ENCODE assay signal across 25 mouse cellular contexts in genomic region chr13:19367536-19367935, GRCm38 (mm10). TPM values are rescaled to one million over a fixed set of nuclear protein-coding genes. Genes with fewer than 3 reads are reported as not detected.
A peak's percentile ranks its signal among the peaks of the same experiment; 100 is the strongest.
DNase-seq lines count a peak whose midpoint lies in the region; ATAC-seq lines count a peak whose summit lies in the region.
"Had no signal": no experiment of that assay in that cellular context is flagged by ENCODE, and none has a peak within 500 bp of the region (broad histone marks: within the 10 kb centered on the region; RNA-seq: fewer than 3 reads in every experiment).

No protein-coding gene starts in this region.

- H3K4me1 ChIP-seq in hindbrain, embryonic 16.5 days (ENCODE audit: control insufficient read depth, insufficient read depth, low read depth, low read length), result no peaks in the 10 kb centered on the region
- no peaks in the 10 kb centered on the region for H3K4me1 ChIP-seq in hindbrain, embryonic 14.5 days (replicated peaks; ENCODE audit: control insufficient read depth, insufficient read depth, low read length)
- H3K4me1 ChIP-seq: forebrain, embryonic 13.5 days; hindbrain, embryonic 13.5 days; liver, embryonic 15.5 days; neural tube, embryonic 13.5 days had no signal

- H3K36me3 ChIP-seq in hindbrain, embryonic 16.5 days (ENCODE audit: control insufficient read depth, insufficient read depth, low read length), result peaks cover 17% of the 10 kb centered on the region
- peaks cover 88% of the 10 kb centered on the region for H3K36me3 ChIP-seq in hindbrain, embryonic 14.5 days (replicated peaks; ENCODE audit: control insufficient read depth, insufficient read depth)

- 0 out of 2 replicates have a peak, but pooled peaks have one; percentile 25 for ATAC-seq in hindbrain, embryonic 16.5 days
- no peak for ATAC-seq in hindbrain, embryonic 14.5 days (ENCODE audit: low FRiP score)
- ATAC-seq: forebrain, embryonic 13.5 days had no signal

- H3K4me3 ChIP-seq in hindbrain, embryonic 16.5 days (ENCODE audit: low read length), result no peak overlapping the region
- no peak overlapping the region for H3K4me3 ChIP-seq in hindbrain, embryonic 14.5 days (replicated peaks; ENCODE audit: low read length)
- H3K4me3 ChIP-seq: forebrain, embryonic 13.5 days; hindbrain, embryonic 13.5 days; limb, embryonic 12.5 days; liver, embryonic 15.5 days; lung, embryonic 15.5 days; neural tube, embryonic 13.5 days had no signal

- no peaks in the 10 kb centered on the region for H3K9me3 ChIP-seq in hindbrain, embryonic 16.5 days (ENCODE audit: control insufficient read depth, low read length)
- no peaks in the 10 kb centered on the region for H3K9me3 ChIP-seq in hindbrain, embryonic 14.5 days (ENCODE audit: control insufficient read depth, low read length)
- H3K9me3 ChIP-seq: forebrain, embryonic 13.5 days; hindbrain, embryonic 13.5 days; limb, embryonic 12.5 days; liver, embryonic 15.5 days; lung, embryonic 15.5 days; neural tube, embryonic 13.5 days had no signal

- no peak overlapping the region for H3K4me2 ChIP-seq in hindbrain, embryonic 16.5 days (ENCODE audit: low read length)
- no peak overlapping the region for H3K4me2 ChIP-seq in hindbrain, embryonic 14.5 days (replicated peaks)
- H3K4me2 ChIP-seq: forebrain, embryonic 13.5 days; heart, embryonic 11.5 days; hindbrain, embryonic 13.5 days; limb, embryonic 12.5 days; liver, embryonic 15.5 days; lung, embryonic 15.5 days; midbrain, embryonic 11.5 days; neural tube, embryonic 13.5 days had no signal

- no peaks in the 10 kb centered on the region for H3K27me3 ChIP-seq in hindbrain, embryonic 16.5 days (replicated peaks; ENCODE audit: control insufficient read depth, insufficient read depth, low read length)
- H3K27me3 ChIP-seq in hindbrain, embryonic 14.5 days (ENCODE audit: control insufficient read depth, insufficient read depth, low read length), result no peaks in the 10 kb centered on the region
- H3K27me3 ChIP-seq: forebrain, embryonic 13.5 days; hindbrain, embryonic 13.5 days; limb, embryonic 12.5 days; liver, embryonic 15.5 days; lung, embryonic 15.5 days; neural tube, embryonic 13.5 days had no signal

- no peak overlapping the region for H3K27ac ChIP-seq in hindbrain, embryonic 16.5 days (ENCODE audit: low read depth, low read length)
- H3K27ac ChIP-seq in hindbrain, embryonic 14.5 days, result no peak overlapping the region
- H3K27ac ChIP-seq: forebrain, embryonic 13.5 days; hindbrain, embryonic 13.5 days; limb, embryonic 12.5 days; liver, embryonic 15.5 days; lung, embryonic 15.5 days; neural tube, embryonic 13.5 days; stomach, postnatal 0 days had no signal

- WGBS in hindbrain, embryonic 16.5 days, result 69% methylated on average over 7 of the region's 7 CpGs
- 69% methylated on average over 7 of the region's 7 CpGs for WGBS in hindbrain, embryonic 14.5 days

- no peak for DNase-seq in hindbrain, embryonic 14.5 days (ENCODE audit: low spot score)
- DNase-seq in brain, adult 2 months (ENCODE audit: low read depth, low spot score), result peak; percentile 75
- peak; percentile 70 to 74 for DNase-seq in cerebellum, adult 18-20 months
- DNase-seq in cerebellum, postnatal 10 days, result peak; percentile 77 to 85
- DNase-seq in kidney, postnatal 25 days, result no peak
- DNase-seq in right cerebral cortex, adult 2 months (ENCODE audit: low spot score in 2 of 2), result no peak
- no peak for DNase-seq in spleen, postnatal 36 days (ENCODE audit: low spot score in 2 of 2)
- DNase-seq: adrenal gland, postnatal 25 days; gastrocnemius, postnatal 10 days; heart, postnatal 36 days; kidney, adult 18-20 months; layer of hippocampus, postnatal 36 days; right cerebral cortex, postnatal 14 days; thymus, adult 18-20 months; thymus, postnatal 25 days had no signal

- no peak overlapping the region for H3K9ac ChIP-seq in hindbrain, embryonic 16.5 days (ENCODE audit: low read depth, low read length)
- no peak overlapping the region for H3K9ac ChIP-seq in hindbrain, embryonic 14.5 days
- H3K9ac ChIP-seq: forebrain, embryonic 13.5 days; hindbrain, embryonic 13.5 days; limb, embryonic 12.5 days; liver, embryonic 15.5 days; lung, embryonic 15.5 days; neural tube, embryonic 13.5 days had no signal

RNA-seq across cellular contexts. Expression of gene Stard3nl, which starts 28.1 kb away (rescaled TPM):
- polyA plus RNA-seq in hindbrain, embryonic 16.5 days (2015; fragmentation: Nextera tagmentation; extraction: Ambion mirVana), result 211 and 218 TPM in 2 replicates
- 214 and 223 TPM in 2 replicates for polyA plus RNA-seq in hindbrain, embryonic 14.5 days (2014; fragmentation: Nextera tagmentation; extraction: Ambion mirVana)

Comparison
In these comparisons a context has a peak if more than half of its experiments do, and no peak if none do; other contexts are left out.
1. DNase-seq: peak in brain, adult 2 months (single experiment), cerebellum, adult 18-20 months (2 of 2) and cerebellum, postnatal 10 days (2 of 2); none in hindbrain, embryonic 14.5 days (single experiment), kidney, postnatal 25 days (0 of 2), right cerebral cortex, adult 2 months (0 of 2) and spleen, postnatal 36 days (0 of 2).